20 mouse cellular contexts compared by ENCODE assay signal in the genomic region with DNA sequence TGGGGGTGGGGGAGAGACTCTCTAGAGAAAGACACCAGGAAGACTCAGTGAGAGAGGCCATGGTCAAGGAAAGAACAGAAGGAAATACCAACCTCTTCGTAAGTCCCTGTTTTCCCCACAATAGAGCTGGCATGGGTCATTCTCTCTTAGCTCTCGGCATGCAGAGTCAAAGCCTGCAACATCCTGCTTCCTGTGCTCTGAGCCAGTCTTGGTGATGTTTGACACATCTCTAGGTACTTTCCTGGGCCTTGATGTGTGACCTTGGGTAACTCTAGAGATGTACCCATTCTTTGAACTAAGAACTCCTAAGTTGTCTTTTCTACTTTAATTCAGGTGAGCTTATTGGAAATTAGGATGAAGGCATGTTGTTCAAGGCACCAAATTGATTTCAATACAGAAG. TPM values are rescaled to one million over a fixed set of nuclear protein-coding genes. Genes with fewer than 3 reads are reported as not detected.
A peak's percentile ranks its signal among the peaks of the same experiment; 100 is the strongest.
DNase-seq lines count a peak whose midpoint lies in the region; ATAC-seq and TF ChIP-seq lines count a peak whose summit lies in the region.
"Had no signal": no experiment of that assay in that cellular context is flagged by ENCODE, and none has a peak within 500 bp of the region (broad histone marks: within the 10 kb centered on the region; RNA-seq: fewer than 3 reads in every experiment).

No protein-coding gene starts in this region.

- 69% methylated on average over 2 of the region's 2 CpGs for WGBS in liver, postnatal 0 days (ENCODE audit: insufficient replicate concordance)

- H3K4me1 ChIP-seq in liver, postnatal 0 days (ENCODE audit: insufficient read depth): no peaks in the 10 kb centered on the region
- H3K4me1 ChIP-seq: embryonic facial prominence, embryonic 13.5 days; forebrain, embryonic 12.5 days; hindbrain, embryonic 13.5 days had no signal

- 0 out of 2 replicates have a peak, but pooled peaks have one; percentile 45 for ATAC-seq in megakaryocyte, adult 5-6 weeks (ENCODE audit: poor library complexity, severe bottlenecking)
- no peak for ATAC-seq in liver, postnatal 0 days
- ATAC-seq: forebrain, embryonic 16.5 days; Patski had no signal

- TF ChIP-seq CTCF in liver, postnatal 0 days (IDR thresholded peaks at IDR 0.05; ENCODE audit: low read depth): no peak

- peak; percentile 77 for DNase-seq in CD4-positive, CD25-positive, alpha-beta regulatory T cell, adult 2 months (ENCODE audit: low read depth, low spot score)
- peak; percentile 54 for DNase-seq in T-cell, adult 2 months (ENCODE audit: low spot score)
- DNase-seq in cerebellum, adult 9-11 months: no peak
- DNase-seq in layer of hippocampus, postnatal 10 days (ENCODE audit: low spot score in 2 of 2): no peak
- DNase-seq in liver, postnatal 0 days: no peak
- DNase-seq: adrenal gland, adult 8-10 months; cerebellum, adult 11 months; cerebellum, adult 8-10 months; cerebellum, postnatal 25 days; gastrocnemius, postnatal 10 days; heart, adult 18-20 months; heart, postnatal 14 days had no signal

- no peaks in the 10 kb centered on the region for H3K27me3 ChIP-seq in liver, postnatal 0 days (ENCODE audit: insufficient read depth, low read length)
- H3K27me3 ChIP-seq: embryonic facial prominence, embryonic 13.5 days; forebrain, embryonic 12.5 days; heart, embryonic 15.5 days; Patski had no signal

- H3K27ac ChIP-seq in liver, postnatal 0 days (ENCODE audit: low read depth): no peak overlapping the region
- H3K27ac ChIP-seq: embryonic facial prominence, embryonic 13.5 days; forebrain, embryonic 12.5 days; heart, embryonic 15.5 days; hindbrain, embryonic 13.5 days had no signal

- no peak overlapping the region for H3K9ac ChIP-seq in liver, postnatal 0 days (replicated peaks)
- H3K9ac ChIP-seq: embryonic facial prominence, embryonic 13.5 days; forebrain, embryonic 12.5 days; heart, embryonic 15.5 days; hindbrain, embryonic 13.5 days had no signal

- no peak overlapping the region for H3K4me2 ChIP-seq in liver, postnatal 0 days (ENCODE audit: low read depth, low read length)
- H3K4me2 ChIP-seq: embryonic facial prominence, embryonic 13.5 days; forebrain, embryonic 12.5 days; heart, embryonic 11.5 days; heart, embryonic 15.5 days; hindbrain, embryonic 13.5 days had no signal

- no peaks in the 10 kb centered on the region for H3K36me3 ChIP-seq in liver, postnatal 0 days (replicated peaks; ENCODE audit: insufficient read depth, low read length)
- H3K36me3 ChIP-seq: embryonic facial prominence, embryonic 13.5 days; forebrain, embryonic 12.5 days; heart, embryonic 15.5 days; hindbrain, embryonic 13.5 days had no signal

- TF ChIP-seq EP300 in liver, postnatal 0 days (IDR thresholded peaks at IDR 0.05; ENCODE audit: low read depth): no peak

- H3K9me3 ChIP-seq in liver, postnatal 0 days (ENCODE audit: low read length): no peaks in the 10 kb centered on the region
- H3K9me3 ChIP-seq: embryonic facial prominence, embryonic 13.5 days; forebrain, embryonic 12.5 days; heart, embryonic 15.5 days; hindbrain, embryonic 13.5 days had no signal

- H3K4me3 ChIP-seq in liver, postnatal 0 days (ENCODE audit: low read depth, low read length): no peak overlapping the region
- H3K4me3 ChIP-seq: embryonic facial prominence, embryonic 13.5 days; forebrain, embryonic 12.5 days; heart, embryonic 15.5 days; hindbrain, embryonic 13.5 days had no signal

RNA-seq across cellular contexts. Expression of a gene that starts 55.8 kb away (rescaled TPM):
- 11.6 and 16.4 TPM in 2 replicates for total RNA-seq in megakaryocyte, adult 5-6 weeks (2015)
- total RNA-seq in megakaryocyte, adult 5-6 weeks (2017): 27.0 and 34.0 TPM in 2 replicates
- 10 to 100 TPM; 97.9 to 99.2 TPM for total RNA-seq in layer of hippocampus, postnatal 10 days (2021)
- polyA plus RNA-seq in liver, postnatal 0 days (2015; fragmentation: Nextera tagmentation; extraction: Ambion mirVana): 32.6 and 38.2 TPM in 2 replicates

Comparison
In these comparisons a context has a peak if more than half of its experiments do, and no peak if none do; other contexts are left out.
1. DNase-seq: peak in CD4-positive, CD25-positive, alpha-beta regulatory T cell, adult 2 months (single experiment) and T-cell, adult 2 months (single experiment); none in cerebellum, adult 9-11 months (single experiment), layer of hippocampus, postnatal 10 days (0 of 2) and liver, postnatal 0 days (single experiment).